Mouse (Mus musculus) left cerebral cortex, adult 6 months (tissue): Measurements from ENCODE around the gene Vmn2r114. TPM values are rescaled to one million over a fixed set of nuclear protein-coding genes. Genes with fewer than 3 reads are reported as not detected.

Experiments
- long read RNA-seq, 2 experiments: library from polyadenylated mRNA; unstranded; transcript quantifications; one replicate each; pipeline ENCODE4 v2.0.0; 2019 to 2020
- polyA plus RNA-seq: library from polyadenylated mRNA; unstranded; fragments of <200 nt; fragmentation: Nextera tagmentation; gene quantifications from 2 replicates; pipeline ENCODE4 v1.2.3, GENCODE M21; 2021

Vmn2r114 gene
- not detected in 2 replicates for polyA plus RNA-seq
- long read RNA-seq, experiment 1 = 0 reads
- long read RNA-seq, experiment 2 = 0 reads

GRCm38 (mm10) chr17:23312437-23312836 lies at the start of gene Vmn2r114:
TSS of gene Vmn2r114 (minus strand) at chr17:23312537.

DNA sequence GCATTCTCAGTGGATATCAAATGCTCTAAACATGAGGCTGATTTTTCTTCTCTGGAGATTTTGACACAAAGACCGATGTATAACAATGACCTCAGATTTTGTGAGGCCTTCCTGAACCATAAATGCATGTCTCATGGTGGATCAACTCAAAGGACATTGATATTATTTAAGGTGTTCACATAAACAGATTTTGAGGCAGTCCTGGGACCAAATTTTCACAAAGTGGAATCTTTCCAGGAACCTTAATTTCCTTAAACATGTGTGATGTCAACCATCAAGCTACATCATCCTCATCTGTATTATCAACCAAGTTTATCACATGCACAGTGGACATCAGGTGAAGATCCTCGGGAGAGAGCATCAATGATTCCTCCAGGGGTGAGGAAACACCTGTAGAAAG lies 31.1 kb upstream of the Vmn2r114 start, which contains the start of gene Vmn2r115:
TSS of gene Vmn2r115 (plus strand) at position 301 of the 400 bp plus-strand sequence.

Other genes starting within 250 kb of the Vmn2r114 start
- gene Zfp40, start 119.3 kb downstream of the Vmn2r114 start, polyA plus RNA-seq = 5.1 and 5.2 TPM in 2 replicates
- gene Vmn2r115, start 31.2 kb upstream of the Vmn2r114 start, polyA plus RNA-seq = not detected in 2 replicates
- not detected in 2 replicates for gene Vmn2r116, start 72.1 kb upstream of the Vmn2r114 start, polyA plus RNA-seq
- not detected in 2 replicates for gene Vmn2r117, start 167.2 kb upstream of the Vmn2r114 start, polyA plus RNA-seq